Mouse (Mus musculus): ENCODE data around the gene Arl9.
"Not testable (repeated sequence)": the region's sequence is repeated elsewhere in the genome, so short reads cannot be mapped to it uniquely, and the experiment has no call there.

Arl9 gene

GRCm38 (mm10) chr5:77004051-77004821 is at the start of gene Arl9:
TSS of gene Arl9 (plus strand) at chr5:77004055.
- no peak for DNase-seq (ENCODE audit: low read depth, low spot score)

GRCm38 (mm10) chr5:76954271-76954900 is 49.5 kb upstream of the Arl9 start:
- no peak for DNase-seq (ENCODE audit: low read depth, low spot score)

GRCm38 (mm10) chr5:76955474-76955873 is 48.4 kb upstream of the Arl9 start:
- DNase-seq (ENCODE audit: low read depth, low spot score) = no peak

GRCm38 (mm10) chr5:76957954-76958353 is 45.9 kb upstream of the Arl9 start:
- DNase-seq (ENCODE audit: low read depth, low spot score) = peak; percentile 21

GRCm38 (mm10) chr5:76959587-76959986 is 44.3 kb upstream of the Arl9 start:
- DNase-seq (ENCODE audit: low read depth, low spot score) = no peak

- DNase-seq (ENCODE audit: low read depth, low spot score) = no peak
Measured at GRCm38 (mm10) chr5:76962545-76962944, 41.3 kb upstream of the Arl9 start.

GRCm38 (mm10) chr5:76964651-76965050 is 39.2 kb upstream of the Arl9 start:
- DNase-seq (ENCODE audit: low read depth, low spot score) = no peak

- no peak for DNase-seq (ENCODE audit: low read depth, low spot score)
Measured at GRCm38 (mm10) chr5:76969250-76969649, 34.6 kb upstream of the Arl9 start.

GRCm38 (mm10) chr5:76971115-76971514 is 32.7 kb upstream of the Arl9 start:
- DNase-seq (ENCODE audit: low read depth, low spot score) = not testable (repeated sequence)

- DNase-seq (ENCODE audit: low read depth, low spot score) = no peak
Measured at GRCm38 (mm10) chr5:76973488-76973887, 30.4 kb upstream of the Arl9 start.

- no peak for DNase-seq (ENCODE audit: low read depth, low spot score)
Measured at GRCm38 (mm10) chr5:76974207-76974553, 29.7 kb upstream of the Arl9 start.

- DNase-seq (ENCODE audit: low read depth, low spot score) = peak; percentile 90
Measured at GRCm38 (mm10) chr5:76974554-76975285, 29.1 kb upstream of the Arl9 start, which contains the start of gene Srp72. TSS of gene Srp72 (plus strand) at chr5:76974683.

- DNase-seq (ENCODE audit: low read depth, low spot score) = peak; percentile 25
Measured at GRCm38 (mm10) chr5:76975736-76976135, 28.1 kb upstream of the Arl9 start.

- no peak for DNase-seq (ENCODE audit: low read depth, low spot score)
Measured at GRCm38 (mm10) chr5:76984015-76984414, 19.8 kb upstream of the Arl9 start.

GRCm38 (mm10) chr5:76990789-76991188 is 13.1 kb upstream of the Arl9 start:
- no peak for DNase-seq (ENCODE audit: low read depth, low spot score)

- DNase-seq (ENCODE audit: low read depth, low spot score) = no peak
Measured at GRCm38 (mm10) chr5:76993174-76993814, 10.6 kb upstream of the Arl9 start.

GRCm38 (mm10) chr5:76998416-76998815 is 5.4 kb upstream of the Arl9 start:
- DNase-seq (ENCODE audit: low read depth, low spot score) = no peak

GRCm38 (mm10) chr5:77001192-77001591 is 2.7 kb upstream of the Arl9 start:
- DNase-seq (ENCODE audit: low read depth, low spot score) = no peak

GRCm38 (mm10) chr5:77010352-77010751 is 6.5 kb downstream of the Arl9 start:
- DNase-seq (ENCODE audit: low read depth, low spot score) = no peak

- DNase-seq (ENCODE audit: low read depth, low spot score) = no peak
Measured at GRCm38 (mm10) chr5:77011082-77011481, 7.2 kb downstream of the Arl9 start.

GRCm38 (mm10) chr5:77013171-77013570 is 9.3 kb downstream of the Arl9 start:
- no peak for DNase-seq (ENCODE audit: low read depth, low spot score)

Measured in CD4-positive helper T cell, adult 2 months (primary cell).